Mouse (Mus musculus) urinary bladder, postnatal 25 days (tissue): ENCODE results near the gene Hdac6.
"Not testable (repeated sequence)": the region's sequence is repeated elsewhere in the genome, so short reads cannot be mapped to it uniquely, and the experiment has no call there.

Experiments used
- DNase-seq: peaks from one replicate; pipeline ENCODE4 v3.0.0; 2022; ENCODE audit warnings: low spot score

The Hdac6 gene

DNA sequence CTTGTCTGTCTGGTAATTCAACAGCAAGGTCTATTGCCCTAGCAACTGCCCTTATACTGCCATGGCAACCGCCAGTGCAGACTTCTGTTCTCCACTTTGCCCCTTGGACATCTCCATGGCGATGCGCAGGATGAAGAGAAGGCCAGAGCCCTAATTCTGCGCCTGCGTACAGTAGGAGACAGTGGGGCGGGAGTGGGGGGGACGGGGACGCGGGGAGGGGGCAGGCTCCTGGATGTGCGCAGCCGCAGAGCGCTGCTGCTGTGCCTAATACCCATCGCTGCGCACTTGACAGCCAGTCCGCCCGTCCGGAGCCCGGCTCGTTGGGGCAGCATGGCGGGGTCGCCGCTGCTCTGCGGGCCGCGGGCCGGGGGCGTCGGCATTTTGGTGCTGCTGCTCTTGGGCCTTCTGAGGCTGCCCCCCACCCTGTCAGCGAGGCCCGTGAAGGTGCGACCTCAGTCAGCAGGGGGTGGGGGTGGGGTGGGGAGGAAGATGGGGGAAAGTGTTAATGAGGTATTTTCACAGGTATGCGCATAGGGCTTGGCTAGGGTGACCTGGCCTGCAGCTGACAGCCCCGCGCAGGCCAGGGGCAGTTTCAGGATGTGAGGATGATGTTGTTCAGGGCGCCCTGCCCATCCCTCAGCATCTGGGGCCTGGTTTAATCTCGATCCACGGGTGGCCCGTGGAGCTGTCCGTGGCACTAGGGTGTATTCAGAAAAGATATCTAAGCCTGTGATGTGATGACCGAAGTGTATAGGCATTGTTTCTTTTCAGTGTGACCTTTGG, 27.9 kb downstream of the Hdac6 start, which contains the start of gene Pcsk1n:
Pcsk1n (plus strand) TSS at position 222 of the 783 bp plus-strand sequence.
- no peak for DNase-seq

- not testable (repeated sequence) for DNase-seq
These were observed 29.7 kb downstream of the Hdac6 start for GRCm38 (mm10) chrX:7917960-7918359.

GRCm38 (mm10) chrX:7915669-7916068, 32.0 kb downstream of the Hdac6 start:
- not testable (repeated sequence) for DNase-seq

DNA sequence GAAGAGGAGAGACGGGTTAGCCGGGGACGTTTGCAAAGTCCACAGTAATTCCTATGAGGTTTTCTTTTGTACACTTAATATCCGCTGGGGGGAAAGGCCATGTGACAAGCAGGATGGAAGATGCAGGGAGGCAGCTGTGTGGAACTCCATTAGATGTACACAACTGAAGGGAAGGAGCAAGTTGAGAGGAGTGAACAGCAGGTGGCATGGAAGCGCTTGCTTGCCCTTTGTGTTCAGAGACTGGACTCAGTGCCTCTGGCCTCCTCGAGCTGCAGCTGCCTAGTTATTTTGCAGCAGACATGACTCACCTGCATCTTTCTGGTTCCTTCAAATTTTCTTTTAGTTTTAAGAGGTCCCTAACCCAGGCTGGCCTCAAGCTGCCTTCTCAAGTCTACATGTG, 37.2 kb downstream of the Hdac6 start:
- no peak for DNase-seq

DNA sequence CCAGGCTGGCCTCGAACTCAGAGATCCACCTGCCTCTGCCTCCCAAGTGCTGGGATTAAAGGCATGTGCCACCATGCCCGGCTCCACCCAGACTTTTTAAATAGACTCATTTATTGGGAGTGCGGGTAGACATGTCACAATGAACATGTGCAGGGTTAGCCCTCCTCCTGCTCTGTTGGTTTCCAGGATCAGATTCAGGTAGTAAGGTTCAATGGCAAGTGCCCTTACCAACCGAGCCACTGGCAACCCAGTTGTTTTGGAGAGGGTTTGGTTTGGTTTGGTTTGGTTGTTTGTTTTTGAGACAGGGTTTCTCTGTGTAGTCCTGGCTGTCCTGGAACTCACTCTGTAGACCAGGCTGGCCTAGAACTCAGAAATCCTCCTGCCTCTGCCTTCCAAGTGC, 38.4 kb downstream of the Hdac6 start, which contains the start of gene Gm10490:
Gm10490 (plus strand) TSS at position 301 of the 400 bp plus-strand sequence.
- DNase-seq: not testable (repeated sequence)

GRCm38 (mm10) chrX:7907735-7908134, 40.0 kb downstream of the Hdac6 start, which contains the start of gene Gm10491:
Gene Gm10491 (minus strand): TSS chrX:7907835.
- no peak for DNase-seq

DNA sequence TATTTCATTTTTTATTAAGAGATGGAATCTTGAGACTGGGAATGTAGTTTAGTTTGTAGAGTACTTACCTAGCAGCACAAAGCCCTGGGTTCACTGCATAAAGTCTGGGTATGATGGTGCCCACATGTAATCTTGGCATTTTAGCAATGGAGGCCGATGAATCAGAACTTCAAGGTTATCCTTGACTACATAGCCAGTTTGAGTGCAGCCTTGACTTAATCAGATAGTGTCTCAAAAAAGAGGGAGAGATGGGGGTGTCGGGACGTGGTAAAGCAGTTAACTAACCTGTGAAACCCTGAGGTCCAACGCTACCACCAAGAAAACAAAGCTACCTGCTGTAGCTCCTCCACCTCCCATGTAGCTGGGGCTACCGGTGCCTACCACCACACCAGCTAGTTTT, 43.2 kb downstream of the Hdac6 start:
- DNase-seq: no peak

- peak; percentile 72 for DNase-seq
These were observed 48.5 kb downstream of the Hdac6 start, which contains the start of the genes Pqbp1 and Timm17b for GRCm38 (mm10) chrX:7898880-7899874. Gene Pqbp1 (minus strand): TSS chrX:7899269. Gene Timm17b (plus strand): TSS chrX:7899357.

DNA sequence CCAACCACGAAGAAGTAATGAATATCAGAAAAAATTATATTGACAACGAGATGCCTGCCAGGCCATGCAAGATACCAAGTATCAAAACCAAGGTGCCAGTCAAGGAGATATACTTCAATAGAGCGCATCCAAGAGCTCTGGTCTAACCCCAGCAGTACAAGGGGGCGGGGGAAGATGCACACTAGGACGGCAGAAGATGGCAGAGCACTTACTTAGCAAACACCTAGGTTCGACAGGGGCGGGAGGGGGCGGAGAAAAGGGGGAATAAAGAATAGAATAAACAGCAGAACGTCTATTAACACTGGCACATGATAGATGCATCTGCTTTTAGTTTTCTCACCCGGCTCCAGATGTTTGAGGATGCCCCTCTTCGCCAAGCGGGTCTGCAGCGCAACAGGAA, 49.5 kb downstream of the Hdac6 start:
- no peak for DNase-seq

DNA sequence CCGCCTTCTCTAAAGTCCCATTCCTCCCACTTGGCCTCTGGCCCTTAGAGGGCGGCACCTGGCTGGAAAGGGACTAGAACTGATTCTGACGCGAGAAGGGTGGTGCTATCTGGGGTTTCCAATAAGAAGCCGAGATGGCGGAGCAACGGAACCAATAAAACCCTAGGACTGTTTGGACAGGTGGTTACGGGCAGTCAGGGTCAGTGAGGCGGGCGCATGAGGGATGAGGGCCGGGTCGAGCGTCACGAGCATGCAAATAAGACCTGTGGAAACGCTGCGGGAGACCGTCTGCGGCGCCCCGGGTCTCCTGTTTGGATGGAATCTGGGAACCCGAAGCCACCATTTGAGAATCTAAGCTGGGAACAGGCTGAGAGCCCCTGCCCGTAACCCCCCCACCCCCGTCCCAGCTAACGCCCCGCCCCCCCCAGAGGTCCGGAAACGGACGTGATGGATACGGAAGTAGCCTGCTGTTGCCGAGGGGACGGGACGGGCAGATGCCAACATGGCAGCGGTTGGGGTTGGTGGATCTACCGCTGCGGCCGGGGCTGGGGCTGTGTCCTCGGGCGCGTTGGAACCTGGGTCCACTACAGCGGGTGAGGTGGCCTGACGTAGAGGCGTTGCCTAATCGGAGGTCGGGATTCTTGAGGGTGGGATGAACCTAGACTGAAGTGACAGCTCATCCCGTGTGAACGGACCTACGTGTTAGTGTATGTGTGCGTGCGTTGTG, 63.7 kb downstream of the Hdac6 start, which contains the start of gene Slc35a2:
Slc35a2 (plus strand) TSS at position 188 of the 727 bp plus-strand sequence.
- DNase-seq: peak; percentile 57
